Mouse (Mus musculus): Measurements from ENCODE around the gene Tgfbrap1.

GRCm38 (mm10) chr1:43131591-43131990, 33.2 kb upstream of the Tgfbrap1 start:
- no peak for TF ChIP-seq EP300 (IDR thresholded peaks at IDR 0.05; ENCODE audit: low read length)
- TF ChIP-seq CTCF (conservative IDR thresholded peaks at IDR 0.05 in 1 of 2, IDR thresholded peaks at IDR 0.05 in 1 of 2; ENCODE audit: low read depth in 2 of 2, low read length in 2 of 2) = no peak
- no peak for TF ChIP-seq IRF4 (IDR thresholded peaks at IDR 0.05; ENCODE audit: low read depth, low read length)
- no peak for TF ChIP-seq E2F4 (IDR thresholded peaks at IDR 0.05; ENCODE audit: insufficient replicate concordance, low read depth, low read length)
- TF ChIP-seq POLR2A (IDR thresholded peaks at IDR 0.05; ENCODE audit: low read depth, low read length) = no peak
- no peak for TF ChIP-seq MAFK (IDR thresholded peaks at IDR 0.05; ENCODE audit: insufficient replicate concordance, low read length)
- TF ChIP-seq UBTF (IDR thresholded peaks at IDR 0.05; ENCODE audit: low read depth, low read length) = no peak
- no peak for TF ChIP-seq CHD2 (IDR thresholded peaks at IDR 0.05; ENCODE audit: low read length)
- TF ChIP-seq RAD21 (IDR thresholded peaks at IDR 0.05; ENCODE audit: low read depth, low read length) = no peak
